Mouse (Mus musculus) cerebellum, adult 2 months (tissue): ENCODE data around the gene Fam19a5. TPM values are rescaled to one million over a fixed set of nuclear protein-coding genes. Genes with fewer than 3 reads are reported as not detected.
A peak's percentile ranks its signal among the peaks of the same experiment; 100 is the strongest.

Experiments used
- DNase-seq, 2 experiments: peaks; one replicate each; pipeline ENCODE4 v3.0.0; 2021
- H3K27ac ChIP-seq: fragments of 200-500 bp; 2 replicates; pipeline ENCODE4 v1.5.1; 2012; ENCODE audit warnings: low read length, control low read depth, inconsistent platforms; ENCODE audit not compliant: insufficient read depth
- H3K27me3 ChIP-seq: fragments of 200-500 bp; 2 replicates; pipeline ENCODE4 v1.6.1; 2012; ENCODE audit warnings: inconsistent platforms, mild to moderate bottlenecking, low read length, moderate library complexity; ENCODE audit not compliant: control insufficient read depth, insufficient read depth
- H3K4me1 ChIP-seq: fragments of 200-500 bp; 2 replicates; pipeline ENCODE4 v1.6.1; 2011; ENCODE audit warnings: low read length; ENCODE audit not compliant: control insufficient read depth, insufficient read depth
- H3K4me3 ChIP-seq: fragments of 200-500 bp; replicated peaks from 2 replicates; pipeline ENCODE3; 2011; ENCODE audit warnings: mild to moderate bottlenecking, low read depth, low read length, control low read depth; ENCODE audit not compliant: insufficient read depth
- CTCF ChIP-seq: fragments of 200-500 bp; IDR thresholded peaks from 2 replicates; pipeline ENCODE4 v1.5.1; 2011; ENCODE audit warnings: low read depth, mild to moderate bottlenecking, control low read depth, low read length, moderate library complexity, borderline replicate concordance; ENCODE audit not compliant: insufficient read depth
- POLR2A ChIP-seq: fragments of 200-500 bp; IDR thresholded peaks from 2 replicates; pipeline ENCODE4 v1.6.1; 2011; ENCODE audit warnings: low read length, control low read depth, borderline replicate concordance; ENCODE audit not compliant: insufficient read depth
- WGBS: fragments of 180-500 bp; shearing (Covaris S2); methylation state at CpG from one replicate; pipeline ENCODE4 v1.1.7; 2018; 5-methylcytosine and 5-hydroxymethylcytosine counted together
- polyA plus RNA-seq: library from polyadenylated mRNA; depleted of rRNA; stranded (reverse); fragments of >200 nt; gene quantifications from 2 replicates; pipeline ENCODE4 v1.2.3, GENCODE M21; 2012

Fam19a5 gene
- polyA plus RNA-seq, 1 experiment = 101 TPM

DNA sequence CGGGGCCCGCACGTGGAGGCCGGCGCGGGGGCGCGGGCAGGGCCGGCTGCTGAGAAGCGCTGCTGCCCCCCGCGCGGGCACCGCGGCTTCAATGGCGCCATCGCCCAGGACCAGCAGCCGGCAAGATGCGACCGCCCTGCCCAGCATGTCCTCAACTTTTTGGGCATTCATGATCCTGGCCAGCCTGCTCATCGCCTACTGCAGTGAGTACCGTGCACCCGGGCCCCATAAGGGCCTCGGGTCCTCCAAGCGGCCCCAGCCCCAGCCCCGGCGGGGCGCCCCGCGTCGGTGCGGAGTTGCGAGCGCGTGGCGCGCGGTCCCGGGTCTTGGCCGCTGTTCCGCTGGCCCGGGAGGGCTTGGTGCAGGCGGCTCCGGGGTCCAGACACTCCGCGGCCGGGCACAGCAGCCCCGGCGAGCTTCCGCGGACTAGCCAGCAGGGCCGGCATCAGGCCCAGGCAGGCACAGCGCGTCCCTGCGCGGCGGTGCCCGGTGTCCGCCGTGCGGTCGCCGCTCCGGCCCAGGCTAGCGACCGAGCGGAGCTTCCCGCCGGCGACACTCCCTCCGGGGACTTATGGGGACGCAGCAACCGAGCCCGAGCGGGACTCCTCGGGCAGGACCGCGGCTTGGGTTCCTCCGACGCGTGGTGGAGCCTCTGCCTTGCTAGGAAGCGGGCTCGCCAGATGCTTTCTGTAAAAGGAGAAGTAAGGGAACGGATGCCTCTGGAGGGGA, 466 bp downstream of the Fam19a5 start:
- TF ChIP-seq POLR2A = no peak
- no peak for TF ChIP-seq CTCF
- H3K27me3 ChIP-seq = no peaks in the 10 kb centered on the region
- H3K27ac ChIP-seq = peak overlapping the region; percentile 94
- H3K4me3 ChIP-seq = peak overlapping the region; percentile 94
- peak; percentile 67 to 74 for DNase-seq
- peaks cover 10% of the 10 kb centered on the region for H3K4me1 ChIP-seq
- WGBS = under 1% methylated on average over 83 of the region's 84 CpGs

DNA sequence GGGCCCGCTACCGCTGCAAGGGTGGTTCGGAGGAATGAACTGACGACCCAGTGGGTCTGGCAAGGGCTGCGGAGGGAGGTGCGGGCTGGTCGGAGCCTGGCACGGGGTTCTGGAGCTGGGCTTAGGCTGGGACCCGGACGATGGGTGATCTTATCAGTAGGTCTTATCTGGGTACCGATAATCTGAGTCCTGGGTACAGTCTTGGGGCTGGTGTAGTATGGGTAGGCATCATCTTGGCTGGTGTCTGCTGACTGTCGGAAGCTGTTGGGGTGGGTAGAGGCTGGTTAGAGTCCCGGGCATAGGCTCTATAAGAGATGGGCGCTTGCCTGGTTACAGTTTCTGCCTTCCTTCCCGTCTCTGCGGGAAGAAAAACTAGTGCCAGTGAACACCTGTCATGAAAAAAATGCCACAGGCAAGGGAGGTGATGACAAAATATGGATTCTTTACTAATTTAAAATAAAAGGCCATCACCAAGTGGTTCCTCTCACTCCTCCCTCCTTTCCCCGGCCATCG, 1.1 kb downstream of the Fam19a5 start:
- peak overlapping the region; percentile 94 for H3K27ac ChIP-seq
- peak overlapping the region; percentile 94 for H3K4me3 ChIP-seq
- WGBS = 2% methylated on average over 18 of the region's 18 CpGs
- no peaks in the 10 kb centered on the region for H3K27me3 ChIP-seq
- peaks cover 14% of the 10 kb centered on the region for H3K4me1 ChIP-seq
- DNase-seq = peak in 1 of 2 experiments; percentile 53
- TF ChIP-seq CTCF (no peak), POLR2A (no peak)

DNA sequence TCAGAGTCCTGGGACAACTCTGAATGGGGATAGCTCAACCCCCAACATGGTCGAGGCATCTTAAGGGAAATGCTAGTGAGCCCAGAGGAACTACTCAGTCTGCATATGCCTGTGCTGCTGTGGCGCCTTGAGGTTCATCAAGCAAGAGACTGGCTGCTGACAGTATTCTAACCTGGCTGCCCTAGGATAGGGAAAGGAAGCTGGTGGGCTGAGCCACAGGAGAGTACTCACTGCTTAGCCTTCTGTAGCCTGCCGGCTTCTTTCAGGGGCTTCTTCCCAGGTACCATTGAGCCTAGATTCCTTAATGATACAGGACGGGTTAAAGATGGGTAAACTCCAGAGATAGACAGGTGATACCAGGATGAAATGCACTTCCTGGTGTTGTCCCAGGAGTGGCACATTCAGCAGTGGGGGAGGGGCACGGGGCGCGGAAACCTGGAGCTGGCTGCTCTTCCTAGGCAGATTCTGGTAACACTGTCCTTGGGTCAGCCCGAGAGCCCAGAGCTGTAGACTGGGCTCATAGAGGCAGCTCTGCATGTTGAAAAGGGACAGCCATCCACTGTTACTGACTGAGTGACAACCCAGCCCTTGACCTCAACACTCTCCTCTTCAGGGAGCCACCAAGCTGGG, 1.7 kb downstream of the Fam19a5 start:
- Histone ChIP-seq H3K4me3 (peak overlapping the region; percentile 94), H3K27me3 (no peaks in the 10 kb centered on the region), H3K4me1 (peaks cover 14% of the 10 kb centered on the region), H3K27ac (peak overlapping the region; percentile 94; the same call in 1 of the 2 replicates)
- WGBS = 8% methylated on average over 8 of the region's 8 CpGs
- TF ChIP-seq POLR2A (no peak), CTCF (no peak)
- DNase-seq = peak in 1 of 2 experiments; percentile 60

DNA sequence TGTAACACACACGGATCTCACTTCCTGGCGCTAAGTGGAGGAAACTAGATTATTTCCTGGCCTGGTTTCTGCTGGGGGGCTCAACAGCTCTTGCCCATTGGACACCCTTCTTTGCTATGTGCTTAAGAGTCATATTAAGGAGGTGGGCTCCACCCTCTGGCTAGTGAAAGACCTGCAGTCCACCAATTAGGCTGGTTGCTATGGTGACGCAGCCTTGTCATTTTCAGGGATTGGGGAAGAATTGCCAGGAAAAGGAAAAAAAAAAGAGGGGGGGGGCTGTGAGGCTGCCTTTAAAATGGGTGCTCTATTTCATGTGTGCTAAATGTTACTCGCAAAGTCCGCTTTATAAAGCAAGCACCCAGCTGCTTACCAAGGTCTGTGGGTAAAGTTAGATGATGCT, 2.9 kb downstream of the Fam19a5 start:
- Histone ChIP-seq H3K4me1 (peaks cover 22% of the 10 kb centered on the region), H3K4me3 (peak overlapping the region; percentile 27), H3K27me3 (no peaks in the 10 kb centered on the region), H3K27ac (no peak overlapping the region)
- 24% methylated on average over 5 of the region's 5 CpGs for WGBS
- no peak for TF ChIP-seq POLR2A
- peak; percentile 72; the same call in 1 of the 2 replicates for TF ChIP-seq CTCF
- peak; percentile 59 to 72 for DNase-seq

DNA sequence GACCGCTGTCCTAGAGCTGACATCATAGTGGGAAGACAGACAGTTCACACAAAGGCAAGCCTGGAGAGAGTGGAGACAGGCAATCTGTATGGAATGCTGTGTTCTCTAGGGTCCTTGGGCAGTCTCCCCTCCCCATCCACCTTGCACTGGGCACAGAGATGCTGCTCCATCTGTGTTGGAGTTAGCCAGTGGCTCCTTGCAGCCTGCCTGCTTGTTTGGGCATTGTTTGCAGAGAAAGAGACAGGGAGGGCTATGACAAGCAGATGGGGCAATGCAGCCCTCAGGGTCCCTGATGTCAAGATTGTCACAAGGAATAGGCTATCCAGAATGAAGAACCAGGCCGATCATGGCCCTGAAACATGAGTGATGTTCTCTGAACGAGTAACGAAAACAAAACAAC, 5.6 kb downstream of the Fam19a5 start:
- H3K27me3 ChIP-seq = no peaks in the 10 kb centered on the region
- H3K4me3 ChIP-seq = no peak overlapping the region
- DNase-seq = no peak
- no peak overlapping the region for H3K27ac ChIP-seq
- TF ChIP-seq POLR2A (no peak), CTCF (no peak)
- H3K4me1 ChIP-seq = peaks cover 39% of the 10 kb centered on the region
- 35% methylated on average over 4 of the region's 4 CpGs for WGBS

- H3K27ac ChIP-seq = no peak overlapping the region
- 47% methylated on average over 5 of the region's 5 CpGs for WGBS
- no peak for DNase-seq
- H3K4me1 ChIP-seq = peaks cover 45% of the 10 kb centered on the region
- TF ChIP-seq CTCF (peak; percentile 43), POLR2A (no peak)
- no peak overlapping the region for H3K4me3 ChIP-seq
- no peaks in the 10 kb centered on the region for H3K27me3 ChIP-seq
These were observed 6.7 kb downstream of the Fam19a5 start for GRCm38 (mm10) chr15:87550756-87551155.

- TF ChIP-seq CTCF = no peak
- DNase-seq = no peak
- Histone ChIP-seq H3K4me3 (no peak overlapping the region), H3K27me3 (no peaks in the 10 kb centered on the region), H3K4me1 (peaks cover 45% of the 10 kb centered on the region), H3K27ac (no peak overlapping the region)
- WGBS = 39% methylated on average over 8 of the region's 8 CpGs
These were observed 7.5 kb downstream of the Fam19a5 start for GRCm38 (mm10) chr15:87551556-87551955.

DNA sequence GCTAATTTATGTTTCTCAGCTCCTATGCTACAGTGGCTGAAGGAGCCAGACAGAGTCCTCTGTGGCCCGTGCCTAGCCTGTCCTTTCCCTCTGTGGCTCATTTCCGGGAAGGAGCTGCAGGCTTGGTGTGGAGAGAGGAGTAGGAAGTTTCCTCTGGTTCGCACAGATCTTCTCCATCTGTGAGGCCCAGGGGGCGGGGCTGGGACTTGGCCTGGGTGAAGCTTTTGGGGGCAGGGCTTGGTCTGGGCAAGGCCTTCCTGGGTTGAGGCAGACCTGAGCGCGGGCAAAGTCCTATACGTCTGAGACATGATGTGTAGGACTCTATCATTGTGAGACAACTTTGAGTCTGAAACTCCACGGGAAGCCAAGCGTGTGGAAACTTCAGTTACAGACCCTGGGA, 11.7 kb downstream of the Fam19a5 start:
- DNase-seq = peak in 1 of 2 experiments; percentile 43
- WGBS = 55% methylated on average over 9 of the region's 9 CpGs
- H3K4me1 ChIP-seq = peaks cover 36% of the 10 kb centered on the region

More for the DNA sequence above, 11.7 kb downstream of the Fam19a5 start:
- no peaks in the 10 kb centered on the region for H3K27me3 ChIP-seq
- H3K4me3 ChIP-seq = no peak overlapping the region
- TF ChIP-seq POLR2A = no peak
- TF ChIP-seq CTCF = no peak
- H3K27ac ChIP-seq = no peak overlapping the region
